In the genomic region with DNA sequence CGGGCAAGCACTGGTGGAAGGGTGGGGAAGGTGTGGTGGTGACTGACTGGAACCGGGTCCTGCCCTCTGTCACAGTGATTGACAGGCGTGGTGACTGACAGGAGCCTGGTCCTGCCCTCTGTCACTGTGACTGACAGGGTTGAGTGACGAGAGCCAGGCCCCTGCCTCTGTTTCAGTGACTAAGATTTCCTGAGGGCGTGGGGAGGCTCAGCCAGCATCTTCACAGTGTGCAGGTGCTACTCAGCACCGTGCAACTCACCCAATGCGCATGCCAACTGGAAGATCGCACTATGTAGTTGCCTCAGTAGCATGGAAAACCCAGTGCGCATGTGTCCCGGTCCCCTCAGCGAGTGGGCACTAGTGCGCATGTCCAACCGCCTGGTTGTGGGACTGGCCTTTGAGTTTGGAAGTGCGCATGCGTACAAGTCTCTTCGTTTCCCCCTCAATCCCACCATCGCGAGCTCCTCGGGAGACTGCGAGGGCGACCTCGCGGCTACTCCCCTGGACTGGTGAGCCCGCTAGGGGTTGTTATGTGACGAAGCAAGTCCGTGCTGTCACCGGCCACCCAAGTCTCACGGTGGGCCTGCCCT, we compare ENCODE assay signal across 7 mouse cellular contexts. TPM values are rescaled to one million over a fixed set of nuclear protein-coding genes. Genes with fewer than 3 reads are reported as not detected.
DNase-seq lines count a peak whose midpoint lies in the region; ATAC-seq lines count a peak whose summit lies in the region.

No protein-coding gene starts in this region.

- under 1% methylated on average over 28 of the region's 28 CpGs for WGBS in embryonic facial prominence, embryonic 11.5 days
- under 1% methylated on average over 28 of the region's 28 CpGs for WGBS in limb, embryonic 11.5 days
- WGBS in midbrain, embryonic 14.5 days = under 1% methylated on average over 28 of the region's 28 CpGs

- peak overlapping the region; percentile 47; the same call in 1 of the 2 replicates for H3K27ac ChIP-seq in embryonic facial prominence, embryonic 11.5 days (replicated peaks; ENCODE audit: low read depth, low read length)
- H3K27ac ChIP-seq in limb, embryonic 11.5 days (replicated peaks; ENCODE audit: low read depth, low read length) = peak overlapping the region; percentile 79; the same call in 1 of the 2 replicates
- peak overlapping the region; percentile 93 for H3K27ac ChIP-seq in midbrain, embryonic 14.5 days (replicated peaks; ENCODE audit: low read depth, low read length)

- no peaks in the 10 kb centered on the region; the same call in 1 of the 2 replicates for H3K4me1 ChIP-seq in embryonic facial prominence, embryonic 11.5 days (ENCODE audit: control insufficient read depth, insufficient read depth, low read length)
- H3K4me1 ChIP-seq in limb, embryonic 11.5 days (ENCODE audit: control insufficient read depth, insufficient read depth, low read length) = peaks cover 9% of the 10 kb centered on the region; the same call in 1 of the 2 replicates
- H3K4me1 ChIP-seq in midbrain, embryonic 14.5 days (ENCODE audit: control insufficient read depth, insufficient read depth, low read length) = peaks cover 10% of the 10 kb centered on the region

- no peaks in the 10 kb centered on the region for H3K36me3 ChIP-seq in embryonic facial prominence, embryonic 11.5 days (replicated peaks; ENCODE audit: control insufficient read depth, insufficient read depth, low read depth, low read length)
- no peaks in the 10 kb centered on the region for H3K36me3 ChIP-seq in limb, embryonic 11.5 days (ENCODE audit: control insufficient read depth, insufficient read depth, low read length)
- no peaks in the 10 kb centered on the region for H3K36me3 ChIP-seq in midbrain, embryonic 14.5 days (ENCODE audit: control insufficient read depth, insufficient read depth, low read length)

- no peaks in the 10 kb centered on the region for H3K27me3 ChIP-seq in embryonic facial prominence, embryonic 11.5 days (ENCODE audit: control insufficient read depth, insufficient read depth, low read length)
- no peaks in the 10 kb centered on the region for H3K27me3 ChIP-seq in limb, embryonic 11.5 days (ENCODE audit: control insufficient read depth, insufficient read depth, low read length)
- no peaks in the 10 kb centered on the region for H3K27me3 ChIP-seq in midbrain, embryonic 14.5 days (ENCODE audit: control insufficient read depth, insufficient read depth, low read length)

- peak overlapping the region; percentile 70 for H3K9ac ChIP-seq in embryonic facial prominence, embryonic 11.5 days (replicated peaks; ENCODE audit: low read length)
- H3K9ac ChIP-seq in limb, embryonic 11.5 days (ENCODE audit: low read length) = peak overlapping the region; percentile 75
- H3K9ac ChIP-seq in midbrain, embryonic 14.5 days (replicated peaks; ENCODE audit: low read length) = peak overlapping the region; percentile 73

- ATAC-seq in embryonic facial prominence, embryonic 11.5 days (replicated peaks; ENCODE audit: insufficient number of reproducible peaks, low FRiP score, low TSS enrichment, low read depth) = peak; percentile 96
- ATAC-seq in granulocyte monocyte progenitor cell, adult 5-6 weeks (replicated peaks; ENCODE audit: poor library complexity, severe bottlenecking) = peak; percentile 54
- ATAC-seq in limb, embryonic 11.5 days (ENCODE audit: insufficient number of reproducible peaks, low FRiP score, low TSS enrichment, low read depth) = peak; percentile 91
- peak; percentile 92 for ATAC-seq in midbrain, embryonic 14.5 days (ENCODE audit: low FRiP score, low TSS enrichment)

- DNase-seq in adrenal gland, postnatal 10 days = peak; percentile 97
- peak; percentile 97 for DNase-seq in embryonic facial prominence, embryonic 11.5 days (ENCODE audit: low spot score)
- DNase-seq in kidney, adult 18-20 months = peak; percentile 95
- peak; percentile 96 for DNase-seq in limb, embryonic 11.5 days (ENCODE audit: low spot score)
- peak; percentile 100 for DNase-seq in midbrain, embryonic 14.5 days
- peak; percentile 93 to 94 for DNase-seq in spleen, adult 18-20 months

- peaks cover 5% of the 10 kb centered on the region for H3K9me3 ChIP-seq in embryonic facial prominence, embryonic 11.5 days (replicated peaks; ENCODE audit: control insufficient read depth, low read length)
- H3K9me3 ChIP-seq in limb, embryonic 11.5 days (ENCODE audit: control insufficient read depth, low read length) = peaks cover 2% of the 10 kb centered on the region; the same call in 1 of the 2 replicates
- peaks cover 22% of the 10 kb centered on the region for H3K9me3 ChIP-seq in midbrain, embryonic 14.5 days (ENCODE audit: control insufficient read depth, low read length)

- H3K4me3 ChIP-seq in embryonic facial prominence, embryonic 11.5 days (ENCODE audit: low read depth, low read length) = peak overlapping the region; percentile 73
- H3K4me3 ChIP-seq in limb, embryonic 11.5 days (ENCODE audit: low read depth, low read length) = peak overlapping the region; percentile 76
- H3K4me3 ChIP-seq in midbrain, embryonic 14.5 days (replicated peaks; ENCODE audit: low read depth, low read length) = peak overlapping the region; percentile 71

- H3K4me2 ChIP-seq in embryonic facial prominence, embryonic 11.5 days (ENCODE audit: low read depth, low read length) = peak overlapping the region; percentile 95
- peak overlapping the region; percentile 97 for H3K4me2 ChIP-seq in limb, embryonic 11.5 days (ENCODE audit: low read depth, severe bottlenecking)
- H3K4me2 ChIP-seq in midbrain, embryonic 14.5 days (ENCODE audit: low read length) = peak overlapping the region; percentile 96

RNA-seq across cellular contexts. Expression of a gene that starts 18.7 kb away (rescaled TPM):
- total RNA-seq in adrenal gland, postnatal 10 days (2021) = not detected
- not detected in 2 replicates for polyA plus RNA-seq in embryonic facial prominence, embryonic 11.5 days (2014; fragmentation: Nextera tagmentation; extraction: Ambion mirVana)
- not detected in 2 replicates for total RNA-seq in granulocyte monocyte progenitor cell, adult 5-6 weeks (2014; fragmentation: Nextera tagmentation)
- not detected in 2 replicates for total RNA-seq in granulocyte monocyte progenitor cell, adult 5-6 weeks (2017)
- not detected in 2 replicates for polyA plus RNA-seq in limb, embryonic 11.5 days (2014; fragmentation: Nextera tagmentation; extraction: Ambion mirVana)
- 0.30 TPM in 1 of 2 replicates, not detected in the other for polyA plus RNA-seq in midbrain, embryonic 14.5 days (2014; fragmentation: Nextera tagmentation; extraction: Ambion mirVana)

RNA-seq across cellular contexts. Expression of a gene that starts 34.8 kb away (rescaled TPM):
- total RNA-seq in adrenal gland, postnatal 10 days (2021) = under 1 TPM in 1 of 2 experiments, not detected in 1; 0.36 TPM
- polyA plus RNA-seq in embryonic facial prominence, embryonic 11.5 days (2014; fragmentation: Nextera tagmentation; extraction: Ambion mirVana) = 0.28 TPM in 1 of 2 replicates, not detected in the other
- total RNA-seq in granulocyte monocyte progenitor cell, adult 5-6 weeks (2014; fragmentation: Nextera tagmentation) = not detected in 2 replicates
- total RNA-seq in granulocyte monocyte progenitor cell, adult 5-6 weeks (2017) = not detected in 2 replicates
- polyA plus RNA-seq in limb, embryonic 11.5 days (2014; fragmentation: Nextera tagmentation; extraction: Ambion mirVana) = 0.40 TPM in 1 of 2 replicates, not detected in the other
- 0.08 TPM in 1 of 2 replicates, not detected in the other for polyA plus RNA-seq in midbrain, embryonic 14.5 days (2014; fragmentation: Nextera tagmentation; extraction: Ambion mirVana)

RNA-seq across cellular contexts. Expression of a gene that starts 38.0 kb away (rescaled TPM):
- 10 to 100 TPM; 21.1 to 29.3 TPM for total RNA-seq in adrenal gland, postnatal 10 days (2021)
- polyA plus RNA-seq in embryonic facial prominence, embryonic 11.5 days (2014; fragmentation: Nextera tagmentation; extraction: Ambion mirVana) = 17.1 and 19.3 TPM in 2 replicates
- total RNA-seq in granulocyte monocyte progenitor cell, adult 5-6 weeks (2014; fragmentation: Nextera tagmentation) = 34.1 and 67.7 TPM in 2 replicates
- total RNA-seq in granulocyte monocyte progenitor cell, adult 5-6 weeks (2017) = 38.7 and 47.5 TPM in 2 replicates
- 19.7 and 23.0 TPM in 2 replicates for polyA plus RNA-seq in limb, embryonic 11.5 days (2014; fragmentation: Nextera tagmentation; extraction: Ambion mirVana)
- 25.7 and 27.3 TPM in 2 replicates for polyA plus RNA-seq in midbrain, embryonic 14.5 days (2014; fragmentation: Nextera tagmentation; extraction: Ambion mirVana)

Comparison
In these comparisons a context has a peak if more than half of its experiments do, and no peak if none do; other contexts are left out.
1. Peak in every context shown above with its lines: DNase-seq, ATAC-seq, H3K4me3 ChIP-seq and H3K27ac ChIP-seq.